Mouse (Mus musculus) megakaryocyte, embryonic 14.5 days (primary cell): Measurements from ENCODE around the gene Uaca.

Source experiments
- FLI1 ChIP-seq: IDR thresholded peaks from 2 replicates; pipeline ENCODE4 v1.6.1; 2012; ENCODE audit warnings: low read length, inconsistent platforms, mixed read lengths
- GATA1 ChIP-seq: IDR thresholded peaks from 3 replicates; pipeline ENCODE4 v1.6.1; 2012; ENCODE audit warnings: mixed read lengths, low read length, inconsistent platforms, borderline replicate concordance

GRCm38 (mm10) chr9:60807996-60808395 is 13.7 kb downstream of the Uaca start:
- TF ChIP-seq FLI1 (no peak), GATA1 (no peak)
